Mouse (Mus musculus) liver, embryonic 14.5 days (tissue): ENCODE results near the gene Ccdc148. TPM values are rescaled to one million over a fixed set of nuclear protein-coding genes. Genes with fewer than 3 reads are reported as not detected.

Source experiments
- ATAC-seq: fragments of 200-750 bp; cut with Nextera tagmentation; 2 replicates; pipeline ENCODE4 v1.8.0; 2017; ENCODE audit warnings: moderate number of reproducible peaks, mild to moderate bottlenecking, moderate library complexity; ENCODE audit not compliant: insufficient read depth
- DNase-seq, 3 experiments: peaks; one replicate each; pipeline ENCODE4 v3.0.0-alpha.2; 2012 to 2013; ENCODE audit warnings: low read depth in 3 of 3, low spot score in 3 of 3
- H3K27ac ChIP-seq: fragments of 300-500 bp; sonication (generic); 2 replicates; pipeline ENCODE4 v1.5.1; 2014; ENCODE audit warnings: moderate library complexity, mild to moderate bottlenecking, control low read depth, inconsistent platforms
- H3K27me3 ChIP-seq: fragments of 300-500 bp; sonication (generic); 2 replicates; pipeline ENCODE4 v1.6.1; 2014; ENCODE audit warnings: mild to moderate bottlenecking, low read length, moderate library complexity; ENCODE audit not compliant: control insufficient read depth, insufficient read depth
- H3K36me3 ChIP-seq: fragments of 300-500 bp; sonication (generic); replicated peaks from 2 replicates; pipeline ENCODE4 v1.6.1; 2014; ENCODE audit warnings: low read depth; ENCODE audit not compliant: control insufficient read depth, insufficient read depth
- H3K4me1 ChIP-seq, 2 experiments: fragments of 200-500 bp in 1 of 2; fragments of 300-500 bp in 1 of 2; sonication (generic) in 1 of 2; replicated peaks; 2 replicates each; pipeline ENCODE4 v1.6.1; 2012 to 2014; ENCODE audit warnings: antibody characterized with exemption in 1 of 2, inconsistent platforms in 1 of 2, low read length in 1 of 2; ENCODE audit not compliant: control insufficient read depth in 2 of 2, insufficient read depth in 2 of 2
- H3K4me2 ChIP-seq: fragments of 300-500 bp; sonication (generic); 2 replicates; pipeline ENCODE4 v1.6.1; 2014; ENCODE audit warnings: low read depth, mild to moderate bottlenecking, control low read depth, moderate library complexity
- H3K4me3 ChIP-seq, 2 experiments: fragments of 200-500 bp in 1 of 2; fragments of 300-500 bp in 1 of 2; sonication (generic) in 1 of 2; 2 replicates each; pipeline ENCODE4 v1.5.1; 2012 to 2014; ENCODE audit warnings: low read depth in 2 of 2, low read length in 2 of 2, mild to moderate bottlenecking in 2 of 2, control low read depth in 1 of 2, inconsistent platforms in 1 of 2, moderate library complexity in 1 of 2; ENCODE audit not compliant: insufficient read depth in 1 of 2
- H3K9ac ChIP-seq: fragments of 300-500 bp; sonication (generic); replicated peaks from 2 replicates; pipeline ENCODE4 v1.6.1; 2014; ENCODE audit warnings: mild to moderate bottlenecking, control low read depth, moderate library complexity
- H3K9me3 ChIP-seq: fragments of 300-500 bp; sonication (generic); 2 replicates; pipeline ENCODE4 v1.6.1; 2016; ENCODE audit warnings: low read length, mixed read lengths; ENCODE audit not compliant: control insufficient read depth
- CTCF ChIP-seq: IDR thresholded peaks from 2 replicates; pipeline ENCODE4 v1.5.1; 2016; ENCODE audit warnings: antibody characterized with exemption, low read depth, control low read depth
- EP300 ChIP-seq: IDR thresholded peaks from 2 replicates; pipeline ENCODE4 v1.6.1; 2016; ENCODE audit warnings: antibody characterized with exemption, low read depth
- WGBS: fragments of 180-500 bp; shearing (Covaris S2); extraction: QIAGEN DNeasy Blood & Tissue Kit; methylation state at CpG from one replicate; pipeline ENCODE4 v1.1.7; 2014; ENCODE audit not compliant: insufficient replicate concordance; 5-methylcytosine and 5-hydroxymethylcytosine counted together
- polyA plus RNA-seq, 2 experiments: library from polyadenylated mRNA; depleted of rRNA in 1 of 2; stranded (reverse) in 1 of 2; unstranded in 1 of 2; fragments of >200 nt; fragmentation: Nextera tagmentation in 1 of 2; extraction: Ambion mirVana in 1 of 2; gene quantifications; 2 replicates each; pipeline versions ENCODE4 v1.2.1 to v1.2.3; 2012 to 2014

Gene Ccdc148
- polyA plus RNA-seq (2012; rRNA removed) (0.10 and 0.26 TPM in 2 replicates), polyA plus RNA-seq (2014; fragmentation: Nextera tagmentation; extraction: Ambion mirVana) (0.19 and 0.20 TPM in 2 replicates)

GRCm38 (mm10) chr2:59160605-59160963, at the start of gene Ccdc148, which contains the start of gene Pkp4:
Gene Ccdc148 (minus strand): TSS chr2:59160683.
Gene Pkp4 (plus strand): TSS chr2:59160850.
- peak; percentile 81 to 87 (median 85) for DNase-seq
- peak; percentile 94 for ATAC-seq
- H3K27ac ChIP-seq: no peak within 1 kb of the TSS
- peak within 1 kb of the TSS; percentile 91 for H3K4me2 ChIP-seq
- peak within 1 kb of the TSS; percentile 76 for H3K9ac ChIP-seq
- peaks cover 4% of the 10 kb centered on the region; the same call in 1 of the 2 replicates for H3K27me3 ChIP-seq
- peak within 1 kb of the TSS; percentile 82 for H3K4me3 ChIP-seq
- peaks cover 0 to 10% of the 10 kb centered on the region in 2 experiments; a peak in 2 of 4 replicates for H3K4me1 ChIP-seq
- H3K36me3 ChIP-seq: no peaks in the 10 kb centered on the region
- TF ChIP-seq EP300 (no peak), CTCF (no peak)
- no peaks in the 10 kb centered on the region for H3K9me3 ChIP-seq
- WGBS: 0% methylated on average over 32 of the region's 37 CpGs

- no peak for TF ChIP-seq CTCF
- TF ChIP-seq EP300: no peak
- DNase-seq: no peak
Observed at GRCm38 (mm10) chr2:59208276-59208675, 47.8 kb upstream of the Ccdc148 start.

GRCm38 (mm10) chr2:59207725-59208124, 47.2 kb upstream of the Ccdc148 start:
- H3K27ac ChIP-seq: no peak overlapping the region
- DNase-seq: no peak
- H3K9ac ChIP-seq: no peak overlapping the region
- H3K4me2 ChIP-seq: no peak overlapping the region
- H3K4me1 ChIP-seq: peaks cover 0 to 4% of the 10 kb centered on the region in 2 experiments; a peak in 3 of 4 replicates
- ATAC-seq: no peak
- no peaks in the 10 kb centered on the region for H3K36me3 ChIP-seq
- TF ChIP-seq EP300: no peak
- no peak for TF ChIP-seq CTCF
- no peaks in the 10 kb centered on the region for H3K9me3 ChIP-seq
- no peaks in the 10 kb centered on the region for H3K27me3 ChIP-seq
- 59% methylated on average over 5 of the region's 5 CpGs for WGBS
- H3K4me3 ChIP-seq: no peak overlapping the region

More at GRCm38 (mm10) chr2:59208276-59208675, 47.8 kb upstream of the Ccdc148 start:
- H3K27me3 ChIP-seq: no peaks in the 10 kb centered on the region
- no peak overlapping the region for H3K9ac ChIP-seq
- H3K4me2 ChIP-seq: no peak overlapping the region
- no peak overlapping the region for H3K27ac ChIP-seq
- H3K9me3 ChIP-seq: no peaks in the 10 kb centered on the region
- H3K36me3 ChIP-seq: no peaks in the 10 kb centered on the region
- peaks cover 0 to 2% of the 10 kb centered on the region in 2 experiments; a peak in 3 of 4 replicates for H3K4me1 ChIP-seq
- no peak overlapping the region for H3K4me3 ChIP-seq
- WGBS: 68% methylated on average over 9 of the region's 9 CpGs
- ATAC-seq: no peak

DNA sequence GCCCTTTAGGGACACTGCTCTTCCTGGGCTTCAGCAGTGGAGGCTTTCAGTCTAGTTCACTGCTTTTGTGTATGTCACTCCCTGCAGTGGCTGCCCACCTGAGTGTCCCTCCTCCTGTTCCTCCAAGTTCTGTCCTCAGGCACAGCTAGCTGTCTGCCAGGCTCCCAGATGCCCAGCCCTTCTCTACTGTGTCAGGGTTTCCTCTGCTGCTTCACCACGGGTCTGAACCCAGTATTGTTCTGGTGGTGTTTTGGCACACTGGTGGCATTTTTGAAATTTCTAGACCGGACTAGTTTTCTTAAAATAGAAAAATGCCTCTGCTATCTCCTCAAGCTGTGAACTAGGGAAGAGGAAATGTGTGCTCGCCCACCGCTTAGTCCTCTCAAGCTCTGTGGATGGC, 46.8 kb upstream of the Ccdc148 start:
- Histone ChIP-seq H3K36me3 (no peaks in the 10 kb centered on the region), H3K27ac (no peak overlapping the region), H3K4me1 (peaks cover 0 to 2% of the 10 kb centered on the region in 2 experiments; a peak in 3 of 4 replicates), H3K4me3 (no peak overlapping the region), H3K4me2 (no peak overlapping the region), H3K9me3 (no peaks in the 10 kb centered on the region), H3K9ac (no peak overlapping the region), H3K27me3 (no peaks in the 10 kb centered on the region)
- DNase-seq: no peak
- TF ChIP-seq CTCF (no peak), EP300 (no peak)
- ATAC-seq: no peak
- WGBS: 34% methylated on average over 4 of the region's 4 CpGs

- ATAC-seq: no peak
- no peak overlapping the region for H3K4me3 ChIP-seq
- no peaks in the 10 kb centered on the region for H3K27me3 ChIP-seq
- 73% methylated on average over 2 of the region's 2 CpGs for WGBS
- no peak overlapping the region for H3K27ac ChIP-seq
- TF ChIP-seq EP300 (no peak), CTCF (no peak)
- no peaks in the 10 kb centered on the region for H3K36me3 ChIP-seq
- H3K9ac ChIP-seq: no peak overlapping the region
- DNase-seq: no peak
- no peak overlapping the region for H3K4me2 ChIP-seq
- peaks cover 0 to 2% of the 10 kb centered on the region in 2 experiments; a peak in 3 of 4 replicates for H3K4me1 ChIP-seq
- H3K9me3 ChIP-seq: no peaks in the 10 kb centered on the region
Observed at GRCm38 (mm10) chr2:59206190-59206589, 45.7 kb upstream of the Ccdc148 start.
